Mouse (Mus musculus) ovary, postnatal 36 days (tissue): ENCODE measurements around the gene Ptcd1.
"Not testable (repeated sequence)": the region's sequence is repeated elsewhere in the genome, so short reads cannot be mapped to it uniquely, and the experiment has no call there.

Experiments
- DNase-seq: peaks from one replicate; pipeline ENCODE4 v3.0.0; 2022; ENCODE audit warnings: low spot score, mixed read lengths

The Ptcd1 gene

GRCm38 (mm10) chr5:145114071-145114605, 52.8 kb downstream of the Ptcd1 start, which contains the start of gene Arpc1b:
Gene Arpc1b (plus strand): TSS chr5:145114215.
- DNase-seq, result peak; percentile 82

GRCm38 (mm10) chr5:145113416-145113815, 53.5 kb downstream of the Ptcd1 start:
- DNase-seq, result no peak

GRCm38 (mm10) chr5:145112566-145112965, 54.3 kb downstream of the Ptcd1 start:
- no peak for DNase-seq

- no peak for DNase-seq
These were observed 56.5 kb downstream of the Ptcd1 start for GRCm38 (mm10) chr5:145110401-145110800.

GRCm38 (mm10) chr5:145105694-145106275, 61.1 kb downstream of the Ptcd1 start:
- no peak for DNase-seq

- no peak for DNase-seq
These were observed 62.6 kb downstream of the Ptcd1 start for GRCm38 (mm10) chr5:145104328-145104727.

- DNase-seq, result no peak
These were observed 64.2 kb downstream of the Ptcd1 start for GRCm38 (mm10) chr5:145102706-145103105.

- DNase-seq, result not testable (repeated sequence)
These were observed 65.5 kb downstream of the Ptcd1 start for GRCm38 (mm10) chr5:145101451-145101850.

GRCm38 (mm10) chr5:145100960-145101359, 65.9 kb downstream of the Ptcd1 start:
- DNase-seq, result no peak

GRCm38 (mm10) chr5:145098340-145098821, 68.5 kb downstream of the Ptcd1 start:
- no peak for DNase-seq
